Mouse (Mus musculus): ENCODE measurements at regions not wholly inside any gene's neighbourhood (a gene's known extent, or its start where the extent isn't known, plus 50 kb on each side); places are given as distances from the start of the nearest gene placed in this dataset.

GRCm38 (mm10) chr17:82927681-82928080 lies 287.4 kb upstream of the Pkdcc start:
- H3K9me3 ChIP-seq: no peaks in the 10 kb centered on the region
- no peaks in the 10 kb centered on the region for H3K4me1 ChIP-seq
- H3K27ac ChIP-seq: no peak overlapping the region
- no peak for DNase-seq (ENCODE audit: extremely low spot score, low spot score)
- H3K4me3 ChIP-seq: no peak overlapping the region
- H3K27me3 ChIP-seq (ENCODE audit: poor library complexity, severe bottlenecking): no peaks in the 10 kb centered on the region
- no peaks in the 10 kb centered on the region for H3K36me3 ChIP-seq (replicated peaks)
- WGBS: 88% methylated on average over 3 of the region's 3 CpGs

GRCm38 (mm10) chr17:82929511-82929910 lies 285.6 kb upstream of the Pkdcc start:
- Histone ChIP-seq H3K4me1 (no peaks in the 10 kb centered on the region), H3K36me3 (replicated peaks) (no peaks in the 10 kb centered on the region), H3K27me3 (ENCODE audit: poor library complexity, severe bottlenecking) (no peaks in the 10 kb centered on the region), H3K4me3 (no peak overlapping the region), H3K9me3 (no peaks in the 10 kb centered on the region), H3K27ac (no peak overlapping the region)
- WGBS: 81% methylated on average over 3 of the region's 3 CpGs
- no peak for DNase-seq (ENCODE audit: extremely low spot score, low spot score)

GRCm38 (mm10) chr17:82930738-82931137 lies 284.4 kb upstream of the Pkdcc start:
- Histone ChIP-seq H3K27me3 (ENCODE audit: poor library complexity, severe bottlenecking) (no peaks in the 10 kb centered on the region), H3K9me3 (no peaks in the 10 kb centered on the region), H3K27ac (no peak overlapping the region), H3K4me1 (no peaks in the 10 kb centered on the region), H3K36me3 (replicated peaks) (no peaks in the 10 kb centered on the region), H3K4me3 (no peak overlapping the region)
- DNase-seq (ENCODE audit: extremely low spot score, low spot score): no peak
- whole genome bisulfite sequencing: 59% methylated on average over 1 of the region's 1 CpGs

DNA sequence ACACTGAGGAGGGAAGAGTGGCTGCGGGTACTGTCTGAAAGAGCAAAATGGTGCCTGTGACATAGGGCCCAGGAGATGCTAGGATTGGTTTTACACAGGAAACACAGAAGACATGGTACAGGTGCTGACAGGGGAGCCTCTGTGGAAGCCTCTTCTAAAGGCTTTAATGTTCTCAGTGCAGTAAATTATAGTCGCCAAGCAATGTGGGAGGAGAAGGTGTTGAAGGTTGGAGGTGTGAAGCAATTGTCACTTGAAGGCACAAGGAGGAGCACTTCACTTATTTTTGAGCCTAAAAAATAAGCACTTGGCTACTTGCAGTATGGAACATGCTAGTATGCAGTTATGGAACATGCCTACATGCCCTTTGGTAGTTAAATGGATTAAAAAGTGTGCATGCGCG lies 283.6 kb upstream of the Pkdcc start:
- 96% methylated on average over 4 of the region's 4 CpGs for WGBS
- Histone ChIP-seq H3K27ac (no peak overlapping the region), H3K9me3 (no peaks in the 10 kb centered on the region), H3K4me1 (no peaks in the 10 kb centered on the region), H3K4me3 (no peak overlapping the region), H3K27me3 (ENCODE audit: poor library complexity, severe bottlenecking) (no peaks in the 10 kb centered on the region), H3K36me3 (replicated peaks) (no peaks in the 10 kb centered on the region)
- DNase-seq (ENCODE audit: extremely low spot score, low spot score): no peak

DNA sequence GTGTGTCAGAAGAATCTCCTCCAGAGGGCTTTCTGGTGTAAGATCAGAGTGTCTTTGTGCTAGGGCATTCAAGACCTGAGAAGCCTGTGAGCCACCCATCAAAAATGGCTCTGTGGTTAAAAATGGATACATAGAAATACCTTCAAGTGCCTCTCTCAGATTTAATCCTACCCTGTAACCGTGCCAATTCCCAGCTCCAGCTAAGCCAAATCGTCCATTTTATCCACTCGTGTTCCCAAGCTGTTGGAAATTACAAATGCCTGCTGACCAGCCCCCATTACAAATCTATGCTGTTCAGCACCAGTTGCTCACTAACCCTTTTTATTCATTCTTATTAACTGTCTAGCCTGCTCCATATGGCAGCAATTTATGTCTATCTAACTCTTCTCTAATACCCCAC lies 278.3 kb upstream of the Pkdcc start:
- no peak overlapping the region for H3K4me3 ChIP-seq
- no peaks in the 10 kb centered on the region for H3K36me3 ChIP-seq (replicated peaks)
- H3K27me3 ChIP-seq (ENCODE audit: poor library complexity, severe bottlenecking): no peaks in the 10 kb centered on the region
- no peak overlapping the region for H3K27ac ChIP-seq
- no peak for DNase-seq (ENCODE audit: extremely low spot score, low spot score)
- H3K4me1 ChIP-seq: no peaks in the 10 kb centered on the region
- no peaks in the 10 kb centered on the region for H3K9me3 ChIP-seq
- WGBS: 88% methylated on average over 3 of the region's 3 CpGs

DNA sequence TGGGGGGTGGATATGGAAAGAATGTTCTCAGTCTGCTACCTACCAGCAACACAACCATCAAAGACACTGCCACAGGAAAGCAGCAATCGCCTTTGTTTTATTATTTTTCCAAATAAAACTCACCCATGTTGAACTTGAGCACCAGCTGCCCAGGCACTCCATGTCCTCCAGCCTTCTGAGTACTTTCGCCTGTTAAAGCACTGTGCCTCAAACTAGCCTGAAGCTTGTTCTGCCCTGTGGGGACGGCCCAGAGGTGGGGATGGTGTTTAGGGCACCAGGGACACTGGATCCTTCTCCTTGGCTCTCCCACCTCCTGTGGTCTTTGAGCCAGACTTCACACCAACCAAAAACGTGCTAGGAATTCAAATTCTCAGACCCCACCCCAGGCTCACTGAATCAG lies 269.0 kb upstream of the Pkdcc start:
- Histone ChIP-seq H3K36me3 (replicated peaks) (no peaks in the 10 kb centered on the region), H3K4me3 (no peak overlapping the region), H3K27me3 (ENCODE audit: poor library complexity, severe bottlenecking) (no peaks in the 10 kb centered on the region), H3K9me3 (no peaks in the 10 kb centered on the region), H3K27ac (no peak overlapping the region), H3K4me1 (no peaks in the 10 kb centered on the region)
- 77% methylated on average over 4 of the region's 4 CpGs for WGBS
- no peak for DNase-seq (ENCODE audit: extremely low spot score, low spot score)

DNA sequence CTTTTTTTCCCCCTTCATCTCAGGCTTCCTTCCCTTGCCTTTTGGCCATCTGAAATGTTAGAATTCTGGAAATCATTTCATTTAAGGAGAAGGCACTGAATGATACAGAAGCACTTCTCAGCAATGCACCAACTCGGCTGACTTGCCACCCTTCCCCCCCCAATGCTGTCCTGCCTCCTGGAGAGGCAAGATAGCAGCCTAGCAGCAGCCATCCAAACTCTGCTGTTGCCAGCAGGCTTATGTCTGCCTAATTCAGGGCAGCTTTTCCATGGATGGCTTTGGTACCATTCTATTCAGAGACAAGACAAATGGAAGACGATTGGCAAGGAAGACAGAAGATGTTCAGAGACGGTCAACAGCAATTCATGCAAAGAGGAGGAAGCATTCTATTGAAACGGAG lies 265.3 kb upstream of the Pkdcc start:
- no peaks in the 10 kb centered on the region for H3K36me3 ChIP-seq (replicated peaks)
- H3K9me3 ChIP-seq: no peaks in the 10 kb centered on the region
- no peak overlapping the region for H3K4me3 ChIP-seq
- 64% methylated on average over 4 of the region's 4 CpGs for WGBS
- DNase-seq (ENCODE audit: extremely low spot score, low spot score): no peak
- no peaks in the 10 kb centered on the region for H3K27me3 ChIP-seq (ENCODE audit: poor library complexity, severe bottlenecking)
- no peak overlapping the region for H3K27ac ChIP-seq
- no peaks in the 10 kb centered on the region for H3K4me1 ChIP-seq

DNA sequence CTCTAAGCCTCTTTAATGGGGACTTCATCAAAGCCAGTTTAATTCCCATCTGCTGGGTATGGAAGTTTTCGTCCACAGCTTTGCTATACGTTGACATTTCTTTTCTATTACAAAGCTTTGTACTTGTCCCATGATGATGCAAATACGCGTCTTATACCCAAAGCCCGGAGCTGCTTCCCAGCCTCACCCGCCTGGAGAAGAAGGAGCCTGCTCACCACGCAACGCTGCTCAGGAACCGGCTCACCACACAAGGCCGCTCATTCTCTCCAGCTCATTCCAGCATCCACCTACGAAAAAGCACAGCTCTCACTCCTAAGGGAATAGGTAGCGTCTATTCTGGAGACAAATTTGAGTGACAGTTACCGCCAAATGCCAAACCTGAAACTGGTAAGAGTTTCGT lies 264.8 kb upstream of the Pkdcc start:
- Histone ChIP-seq H3K4me3 (no peak overlapping the region), H3K9me3 (no peaks in the 10 kb centered on the region), H3K27me3 (ENCODE audit: poor library complexity, severe bottlenecking) (no peaks in the 10 kb centered on the region), H3K36me3 (replicated peaks) (no peaks in the 10 kb centered on the region), H3K27ac (no peak overlapping the region), H3K4me1 (no peaks in the 10 kb centered on the region)
- WGBS: 80% methylated on average over 14 of the region's 14 CpGs
- no peak for DNase-seq (ENCODE audit: extremely low spot score, low spot score)

DNA sequence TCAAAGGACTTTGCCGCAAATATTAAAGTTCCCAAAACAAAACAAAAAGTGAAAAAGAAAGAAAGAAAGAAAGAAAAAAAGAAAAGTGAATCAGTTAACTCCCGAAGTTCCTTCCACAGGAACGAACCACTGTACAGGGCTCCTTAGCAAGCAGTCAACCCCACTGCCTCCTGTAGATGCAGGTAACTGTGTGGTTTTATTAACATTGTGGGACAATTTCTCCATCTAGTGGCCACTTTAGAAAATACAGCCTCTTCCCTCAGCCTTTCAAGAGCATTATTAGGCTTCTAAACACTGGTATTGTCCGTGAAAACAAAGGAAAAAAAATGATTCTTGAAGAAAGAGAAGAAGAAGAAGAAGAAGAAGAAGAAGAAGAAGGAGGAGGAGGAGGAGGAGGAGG lies 257.7 kb upstream of the Pkdcc start:
- Histone ChIP-seq H3K36me3 (replicated peaks) (no peaks in the 10 kb centered on the region), H3K27ac (no peak overlapping the region), H3K9me3 (no peaks in the 10 kb centered on the region), H3K4me3 (no peak overlapping the region), H3K4me1 (no peaks in the 10 kb centered on the region), H3K27me3 (ENCODE audit: poor library complexity, severe bottlenecking) (no peaks in the 10 kb centered on the region)
- no peak for DNase-seq (ENCODE audit: extremely low spot score, low spot score)
- 56% methylated on average over 4 of the region's 4 CpGs for WGBS

DNA sequence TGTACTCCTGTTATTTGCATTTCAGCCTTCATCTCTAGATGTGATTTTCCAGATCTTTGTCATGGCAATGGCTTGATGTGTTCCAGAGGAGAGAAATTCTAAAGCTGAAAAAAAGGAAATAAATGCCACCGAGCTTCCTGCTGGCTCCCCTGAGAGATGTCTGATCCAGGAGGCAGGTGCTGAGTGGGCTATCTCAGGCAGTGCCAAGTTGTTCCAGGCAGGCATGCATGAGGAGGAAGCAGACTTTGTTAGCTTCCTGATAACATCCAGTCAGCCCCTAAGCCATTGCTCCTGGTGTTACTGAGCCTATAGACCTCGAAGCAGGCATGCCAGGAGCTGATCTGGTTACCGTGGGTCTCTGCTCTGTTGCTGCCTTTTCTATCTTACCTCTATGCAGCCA lies 251.7 kb upstream of the Pkdcc start:
- no peaks in the 10 kb centered on the region for H3K27me3 ChIP-seq (ENCODE audit: poor library complexity, severe bottlenecking)
- no peak overlapping the region for H3K27ac ChIP-seq
- no peaks in the 10 kb centered on the region for H3K9me3 ChIP-seq
- H3K4me1 ChIP-seq: no peaks in the 10 kb centered on the region
- WGBS: 81% methylated on average over 3 of the region's 3 CpGs
- H3K36me3 ChIP-seq (replicated peaks): no peaks in the 10 kb centered on the region
- no peak overlapping the region for H3K4me3 ChIP-seq
- DNase-seq (ENCODE audit: extremely low spot score, low spot score): no peak

DNA sequence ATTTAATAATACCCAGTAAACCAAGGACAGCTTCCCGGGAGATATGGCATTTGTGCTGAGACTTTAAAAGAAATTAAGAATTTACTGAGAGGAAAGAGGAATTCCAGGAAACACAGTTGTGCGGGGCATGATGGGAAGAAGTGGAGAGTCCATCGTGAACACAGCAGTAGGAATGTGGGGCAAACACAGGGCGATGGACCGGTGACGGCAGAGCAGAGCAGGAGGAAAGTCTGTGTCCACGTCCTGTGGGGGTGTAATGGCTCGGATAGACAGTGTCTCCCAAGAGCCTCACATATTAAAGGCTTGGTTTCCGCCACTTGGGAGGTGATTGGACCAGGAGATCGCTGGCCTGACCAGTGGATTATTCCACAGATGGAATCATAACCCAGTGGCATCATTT lies 215.4 kb upstream of the Pkdcc start:
- DNase-seq (ENCODE audit: extremely low spot score, low spot score): no peak
- Histone ChIP-seq H3K27ac (no peak overlapping the region), H3K27me3 (ENCODE audit: poor library complexity, severe bottlenecking) (no peaks in the 10 kb centered on the region), H3K4me3 (no peak overlapping the region), H3K9me3 (no peaks in the 10 kb centered on the region), H3K36me3 (replicated peaks) (no peaks in the 10 kb centered on the region), H3K4me1 (no peaks in the 10 kb centered on the region)
- 85% methylated on average over 10 of the region's 10 CpGs for WGBS

DNA sequence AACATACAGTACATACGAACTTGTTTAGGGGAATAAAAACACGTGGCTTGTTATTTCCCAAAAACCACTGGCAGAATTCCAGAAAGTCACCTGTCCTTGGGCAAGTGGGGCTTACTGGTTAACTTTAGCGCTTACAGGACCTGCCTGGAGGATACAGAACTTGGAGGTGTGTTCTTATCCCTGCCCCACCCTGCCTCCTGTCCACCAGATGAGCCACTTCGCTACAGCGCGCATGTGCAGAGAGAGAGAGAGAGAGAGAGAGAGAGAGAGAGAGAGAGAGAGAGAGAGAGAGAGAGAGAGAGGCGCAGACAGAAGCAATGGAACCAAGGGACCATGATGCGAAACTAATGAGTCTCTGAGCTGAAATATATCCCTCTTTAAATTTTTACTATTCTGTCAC lies 214.7 kb upstream of the Pkdcc start:
- H3K9me3 ChIP-seq: no peaks in the 10 kb centered on the region
- H3K4me1 ChIP-seq: no peaks in the 10 kb centered on the region
- no peak overlapping the region for H3K27ac ChIP-seq
- no peak for DNase-seq (ENCODE audit: extremely low spot score, low spot score)
- 79% methylated on average over 8 of the region's 8 CpGs for WGBS
- no peaks in the 10 kb centered on the region for H3K36me3 ChIP-seq (replicated peaks)
- no peak overlapping the region for H3K4me3 ChIP-seq
- no peaks in the 10 kb centered on the region for H3K27me3 ChIP-seq (ENCODE audit: poor library complexity, severe bottlenecking)

GRCm38 (mm10) chr17:83001567-83001966 lies 213.5 kb upstream of the Pkdcc start:
- Histone ChIP-seq H3K36me3 (replicated peaks) (no peaks in the 10 kb centered on the region), H3K27me3 (ENCODE audit: poor library complexity, severe bottlenecking) (no peaks in the 10 kb centered on the region), H3K27ac (no peak overlapping the region), H3K4me3 (no peak overlapping the region), H3K9me3 (no peaks in the 10 kb centered on the region), H3K4me1 (no peaks in the 10 kb centered on the region)
- no peak for DNase-seq (ENCODE audit: extremely low spot score, low spot score)
- WGBS: 26% methylated on average over 2 of the region's 2 CpGs

- DNase-seq (ENCODE audit: extremely low spot score, low spot score): no peak
Observed at GRCm38 (mm10) chr17:83010845-83011244, 204.2 kb upstream of the Pkdcc start.

More at GRCm38 (mm10) chr17:83010845-83011244, 204.2 kb upstream of the Pkdcc start:
- no peaks in the 10 kb centered on the region for H3K27me3 ChIP-seq (ENCODE audit: poor library complexity, severe bottlenecking)
- H3K9me3 ChIP-seq: no peaks in the 10 kb centered on the region
- no peak overlapping the region for H3K27ac ChIP-seq
- no peaks in the 10 kb centered on the region for H3K4me1 ChIP-seq
- WGBS: 79% methylated on average over 1 of the region's 1 CpGs
- H3K4me3 ChIP-seq: no peak overlapping the region
- H3K36me3 ChIP-seq (replicated peaks): no peaks in the 10 kb centered on the region
